Mouse (Mus musculus): Measurements from ENCODE around the gene Clip3.

DNA sequence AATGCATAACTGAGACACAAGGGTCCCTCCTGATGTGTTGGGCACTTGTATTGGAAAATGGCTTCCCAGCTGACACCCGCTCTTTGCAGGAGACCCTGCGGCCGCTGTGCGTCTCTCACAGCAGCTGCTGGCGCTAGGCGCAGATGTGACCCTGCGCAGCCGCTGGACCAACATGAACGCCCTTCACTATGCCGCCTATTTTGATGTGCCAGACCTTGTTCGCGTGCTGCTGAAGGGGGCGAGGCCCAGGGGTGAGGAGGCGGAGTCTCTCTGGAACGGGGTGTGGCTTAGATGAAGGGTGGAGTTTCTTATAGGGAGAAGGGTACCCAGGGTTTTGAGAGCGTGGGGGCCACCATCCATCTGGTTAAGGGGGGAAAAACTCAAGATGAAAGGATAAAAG, 5.7 kb downstream of the Clip3 start:
- TF ChIP-seq CTCF (IDR thresholded peaks at IDR 0.05; ENCODE audit: low read depth, low read length): no peak
- no peak for TF ChIP-seq TAL1 (conservative IDR thresholded peaks at IDR 0.05; ENCODE audit: low read depth, low read length)
- TF ChIP-seq GATA1 (IDR thresholded peaks at IDR 0.05; ENCODE audit: borderline replicate concordance, low read length): no peak
- TF ChIP-seq POLR2AphosphoS5 (IDR thresholded peaks at IDR 0.05; ENCODE audit: insufficient replicate concordance, low read depth, low read length): no peak
- TF ChIP-seq GATA2 (IDR thresholded peaks at IDR 0.05; ENCODE audit: borderline replicate concordance, low read depth, low read length): no peak
